Mouse (Mus musculus): ENCODE data around the gene Prex1. TPM values are rescaled to one million over a fixed set of nuclear protein-coding genes. Genes with fewer than 3 reads are reported as not detected.
"Not testable (repeated sequence)": the region's sequence is repeated elsewhere in the genome, so short reads cannot be mapped to it uniquely, and the experiment has no call there.

The Prex1 gene
- total RNA-seq, 2 experiments from 2014 or later, result 15.9 to 19.8 TPM

GRCm38 (mm10) chr2:166541112-166541928 is 172.3 kb downstream of the Prex1 start:
- no peak for ATAC-seq (replicated peaks; ENCODE audit: low FRiP score, poor library complexity, severe bottlenecking)

GRCm38 (mm10) chr2:166540216-166540615 is 173.4 kb downstream of the Prex1 start:
- no peak for ATAC-seq (replicated peaks; ENCODE audit: low FRiP score, poor library complexity, severe bottlenecking)

- no peak for ATAC-seq (replicated peaks; ENCODE audit: low FRiP score, poor library complexity, severe bottlenecking)
Observed at GRCm38 (mm10) chr2:166536896-166537295, 176.7 kb downstream of the Prex1 start.

GRCm38 (mm10) chr2:166535519-166535918 is 178.1 kb downstream of the Prex1 start:
- no peak for ATAC-seq (replicated peaks; ENCODE audit: low FRiP score, poor library complexity, severe bottlenecking)

- ATAC-seq (replicated peaks; ENCODE audit: low FRiP score, poor library complexity, severe bottlenecking), result no peak
Observed at GRCm38 (mm10) chr2:166526204-166526603, 187.4 kb downstream of the Prex1 start.

GRCm38 (mm10) chr2:166523156-166523890 is 190.3 kb downstream of the Prex1 start:
- ATAC-seq (replicated peaks; ENCODE audit: low FRiP score, poor library complexity, severe bottlenecking), result no peak

- no peak for ATAC-seq (replicated peaks; ENCODE audit: low FRiP score, poor library complexity, severe bottlenecking)
Observed at GRCm38 (mm10) chr2:166522612-166523120, 191.0 kb downstream of the Prex1 start.

GRCm38 (mm10) chr2:166521878-166522611 is 191.6 kb downstream of the Prex1 start:
- ATAC-seq (replicated peaks; ENCODE audit: low FRiP score, poor library complexity, severe bottlenecking), result no peak

GRCm38 (mm10) chr2:166521461-166521860 is 192.2 kb downstream of the Prex1 start:
- ATAC-seq (replicated peaks; ENCODE audit: low FRiP score, poor library complexity, severe bottlenecking), result no peak

- ATAC-seq (replicated peaks; ENCODE audit: low FRiP score, poor library complexity, severe bottlenecking), result no peak
Observed at GRCm38 (mm10) chr2:166520536-166520935, 193.1 kb downstream of the Prex1 start.

- ATAC-seq (replicated peaks; ENCODE audit: low FRiP score, poor library complexity, severe bottlenecking), result not testable (repeated sequence)
Observed at GRCm38 (mm10) chr2:166517392-166518174, 196.0 kb downstream of the Prex1 start.

GRCm38 (mm10) chr2:166516818-166517353 is 196.7 kb downstream of the Prex1 start:
- ATAC-seq (replicated peaks; ENCODE audit: low FRiP score, poor library complexity, severe bottlenecking), result no peak

Other genes starting within 250 kb of the Prex1 start
- gene Trp53rkb, start 78.7 kb upstream of the Prex1 start, total RNA-seq (2015; ENCODE audit: low replicate concordance), result 0.38 and 1.0 TPM in 2 replicates
- gene Trp53rkb, start 78.7 kb upstream of the Prex1 start, total RNA-seq (2017; ENCODE audit: low replicate concordance), result not detected in 2 replicates
- 6.9 and 9.4 TPM in 2 replicates for gene Arfgef2, start 91.8 kb upstream of the Prex1 start, total RNA-seq (2015; ENCODE audit: low replicate concordance)
- gene Arfgef2, start 91.8 kb upstream of the Prex1 start, total RNA-seq (2017; ENCODE audit: low replicate concordance), result 5.6 and 7.1 TPM in 2 replicates
- 45.6 and 53.0 TPM in 2 replicates for gene Cse1l, start 192.2 kb upstream of the Prex1 start, total RNA-seq (2015; ENCODE audit: low replicate concordance)
- gene Cse1l, start 192.2 kb upstream of the Prex1 start, total RNA-seq (2017; ENCODE audit: low replicate concordance), result 34.1 and 51.6 TPM in 2 replicates